Mouse (Mus musculus) small intestine, adult 2 months (tissue): Measurements from ENCODE around the gene Spon1.

ENCODE experiments used
- CTCF ChIP-seq: fragments of 200-500 bp; IDR thresholded peaks from 2 replicates; pipeline ENCODE4 v1.5.1; 2012; ENCODE audit warnings: low read depth, mild to moderate bottlenecking, control low read depth, inconsistent platforms, low read length, moderate library complexity, mixed read lengths; ENCODE audit not compliant: insufficient replicate concordance, insufficient read length; ENCODE audit errors: extremely low read depth
- POLR2A ChIP-seq: fragments of 200-500 bp; IDR thresholded peaks from 2 replicates; pipeline ENCODE4 v1.6.1; 2012; ENCODE audit warnings: low read depth, mild to moderate bottlenecking, control low read depth, inconsistent platforms, low read length, moderate library complexity

GRCm38 (mm10) chr7:114018861-114019260 is 253.1 kb downstream of the Spon1 start:
- TF ChIP-seq POLR2A (no peak), CTCF (no peak)
